Mouse (Mus musculus) cortical plate, adult 2 months (tissue): ENCODE results near the gene Rpl23.

Source experiments
- CTCF ChIP-seq: fragments of 200-500 bp; IDR thresholded peaks from 2 replicates; pipeline ENCODE4 v1.5.1; 2011; ENCODE audit warnings: mild to moderate bottlenecking, control low read depth, low read length; ENCODE audit not compliant: insufficient read depth; ENCODE audit errors: extremely low read depth
- POLR2A ChIP-seq: fragments of 200-500 bp; IDR thresholded peaks from 2 replicates; pipeline ENCODE4 v1.6.1; 2011; ENCODE audit warnings: mild to moderate bottlenecking, low read length, control low read depth; ENCODE audit not compliant: insufficient read depth; ENCODE audit errors: extremely low read depth

DNA sequence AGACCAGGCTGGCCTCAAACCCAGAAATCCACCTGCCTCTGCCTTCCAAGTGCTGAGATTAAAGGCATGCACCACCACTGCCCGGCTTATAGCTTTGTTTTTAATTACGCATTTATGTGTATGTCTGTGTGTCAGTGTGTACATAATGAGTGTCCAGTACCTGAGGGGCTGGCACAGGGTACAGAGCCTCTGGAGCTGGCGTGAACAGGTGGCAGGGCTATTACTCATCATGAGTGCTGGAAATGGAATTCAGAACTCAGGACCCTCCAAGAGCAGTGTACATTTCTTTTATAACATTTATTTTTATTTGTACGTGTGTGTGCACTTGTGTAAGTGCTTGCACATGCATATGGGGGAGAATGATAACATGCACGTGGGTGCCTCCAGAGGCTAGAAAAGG lies 45.6 kb downstream of the Rpl23 start:
- TF ChIP-seq CTCF (no peak), POLR2A (no peak)
